Mouse (Mus musculus) heart, embryonic 16.5 days (tissue): ENCODE measurements around the gene Itgb1bp2. TPM values are rescaled to one million over a fixed set of nuclear protein-coding genes. Genes with fewer than 3 reads are reported as not detected.
A peak's percentile ranks its signal among the peaks of the same experiment; 100 is the strongest.
"Not testable (repeated sequence)": the region's sequence is repeated elsewhere in the genome, so short reads cannot be mapped to it uniquely, and the experiment has no call there.

ENCODE experiments used
- ATAC-seq: fragments of 200-750 bp; cut with Nextera tagmentation; replicated peaks from 2 replicates; pipeline ENCODE4 v1.8.0; 2017; ENCODE audit warnings: moderate number of reproducible peaks; ENCODE audit not compliant: insufficient read depth, low FRiP score; ENCODE audit errors: extremely low read depth
- H3K27ac ChIP-seq: fragments of 300-500 bp; sonication (generic); 2 replicates; pipeline ENCODE4 v1.5.1; 2014; ENCODE audit warnings: mild to moderate bottlenecking, low read length, control low read depth, moderate library complexity
- H3K27me3 ChIP-seq: fragments of 300-500 bp; sonication (generic); 2 replicates; pipeline ENCODE4 v1.6.1; 2014; ENCODE audit warnings: low read length, mixed read lengths; ENCODE audit not compliant: control insufficient read depth, insufficient read depth
- H3K36me3 ChIP-seq: fragments of 300-500 bp; sonication (generic); 2 replicates; pipeline ENCODE4 v1.6.1; 2014; ENCODE audit not compliant: control insufficient read depth, insufficient read depth
- H3K4me1 ChIP-seq: fragments of 300-500 bp; sonication (generic); 2 replicates; pipeline ENCODE4 v1.6.1; 2014; ENCODE audit warnings: low read length, mixed read lengths; ENCODE audit not compliant: control insufficient read depth, insufficient read depth
- H3K4me2 ChIP-seq: fragments of 300-500 bp; sonication (generic); 2 replicates; pipeline ENCODE4 v1.6.1; 2014; ENCODE audit warnings: low read depth, mild to moderate bottlenecking, control low read depth, low read length
- H3K4me3 ChIP-seq: fragments of 300-500 bp; sonication (generic); 2 replicates; pipeline ENCODE4 v1.5.1; 2014; ENCODE audit warnings: mild to moderate bottlenecking, control low read depth, low read length
- H3K9ac ChIP-seq: fragments of 300-500 bp; sonication (generic); 2 replicates; pipeline ENCODE4 v1.6.1; 2014; ENCODE audit warnings: low read length, control low read depth
- H3K9me3 ChIP-seq: fragments of 300-500 bp; sonication (generic); replicated peaks from 2 replicates; pipeline ENCODE4 v1.6.1; 2016; ENCODE audit warnings: low read length; ENCODE audit not compliant: control insufficient read depth
- WGBS: fragments of 180-500 bp; shearing (Covaris S2); extraction: QIAGEN DNeasy Blood & Tissue Kit; methylation state at CpG from one replicate; pipeline ENCODE4 v1.1.7; 2014; 5-methylcytosine and 5-hydroxymethylcytosine counted together
- polyA plus RNA-seq: library from polyadenylated mRNA; unstranded; fragments of >200 nt; fragmentation: Nextera tagmentation; extraction: Ambion mirVana; gene quantifications from 2 replicates; pipeline ENCODE4 v1.2.1, GENCODE M21; 2015

Gene Itgb1bp2
- polyA plus RNA-seq, 1 experiment from 2014 or later, result 105 TPM

DNA sequence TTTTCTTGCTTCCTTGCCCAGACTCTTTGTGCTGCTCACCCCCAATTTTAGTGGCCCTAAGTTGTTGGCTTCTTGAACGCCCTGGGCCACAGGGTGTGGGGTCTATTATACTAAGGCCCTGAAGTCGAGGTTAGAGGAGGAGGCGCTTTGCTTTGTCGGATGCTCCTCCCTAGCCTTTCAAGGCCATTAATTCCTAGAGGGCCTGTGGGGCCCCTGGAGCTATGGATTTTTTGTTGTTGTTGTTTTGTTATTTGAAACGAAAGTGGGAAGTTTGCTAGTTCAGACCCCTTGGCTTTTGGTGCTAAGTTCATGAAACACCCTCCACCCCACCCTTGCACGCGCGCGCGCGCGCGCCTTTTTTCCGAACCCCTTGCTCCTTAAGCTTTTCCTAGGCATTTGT lies 18.9 kb upstream of the Itgb1bp2 start:
- Histone ChIP-seq H3K4me3 (peak overlapping the region; percentile 65), H3K4me2 (peak overlapping the region; percentile 58), H3K9me3 (no peaks in the 10 kb centered on the region), H3K9ac (peak overlapping the region; percentile 89), H3K4me1 (no peaks in the 10 kb centered on the region; the same call in 1 of the 2 replicates), H3K27me3 (no peaks in the 10 kb centered on the region), H3K27ac (peak overlapping the region; percentile 94), H3K36me3 (peaks cover 5% of the 10 kb centered on the region; the same call in 1 of the 2 replicates)
- ATAC-seq, result peak; percentile 50
- 20% methylated on average over 14 of the region's 14 CpGs for WGBS

DNA sequence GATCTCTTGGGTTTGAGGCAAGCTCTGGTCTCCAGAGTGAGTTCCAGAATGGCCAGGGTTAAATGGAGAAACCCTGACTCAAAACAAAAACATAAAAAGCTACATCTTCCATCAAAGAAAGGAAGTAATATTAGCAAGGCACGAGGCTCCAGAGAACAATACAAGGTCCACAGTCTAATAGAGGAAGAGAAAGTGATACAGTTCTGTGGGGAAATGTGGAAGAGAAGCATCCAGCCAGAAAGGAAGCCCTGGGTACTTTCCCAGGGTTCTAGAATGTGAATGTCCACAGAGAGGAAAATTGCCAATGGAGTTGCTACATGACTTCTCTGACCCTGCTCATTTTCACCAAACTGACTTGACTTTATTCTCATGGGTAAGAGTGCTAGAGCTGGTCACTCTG lies 2.3 kb downstream of the Itgb1bp2 start:
- Histone ChIP-seq H3K36me3 (peaks cover 8% of the 10 kb centered on the region), H3K27me3 (no peaks in the 10 kb centered on the region), H3K4me2 (no peak overlapping the region), H3K9ac (no peak overlapping the region), H3K27ac (no peak overlapping the region), H3K4me3 (no peak overlapping the region), H3K9me3 (no peaks in the 10 kb centered on the region), H3K4me1 (0 out of 2 replicates have a peak, but pooled peaks cover 2% of the 10 kb centered on the region)
- WGBS, result 58% methylated on average over 1 of the region's 1 CpGs
- ATAC-seq, result no peak

- no peak overlapping the region for H3K4me2 ChIP-seq
- 72% methylated on average over 3 of the region's 3 CpGs for WGBS
- H3K36me3 ChIP-seq, result 0 out of 2 replicates have a peak, but pooled peaks cover 4% of the 10 kb centered on the region
- no peak overlapping the region for H3K9ac ChIP-seq
- H3K4me1 ChIP-seq, result 0 out of 2 replicates have a peak, but pooled peaks cover 2% of the 10 kb centered on the region
- no peaks in the 10 kb centered on the region for H3K9me3 ChIP-seq
- H3K27ac ChIP-seq, result no peak overlapping the region
- H3K4me3 ChIP-seq, result no peak overlapping the region
- H3K27me3 ChIP-seq, result no peaks in the 10 kb centered on the region
- no peak for ATAC-seq
These were observed 2.7 kb downstream of the Itgb1bp2 start for GRCm38 (mm10) chrX:101451591-101451990.

GRCm38 (mm10) chrX:101472202-101472601 lies 23.3 kb downstream of the Itgb1bp2 start:
- Histone ChIP-seq H3K27me3 (no peaks in the 10 kb centered on the region), H3K4me3 (no peak overlapping the region), H3K36me3 (no peaks in the 10 kb centered on the region), H3K27ac (no peak overlapping the region), H3K4me1 (no peaks in the 10 kb centered on the region), H3K9ac (no peak overlapping the region), H3K9me3 (no peaks in the 10 kb centered on the region), H3K4me2 (no peak overlapping the region)
- WGBS, result 87% methylated on average over 4 of the region's 4 CpGs
- ATAC-seq, result no peak

- Histone ChIP-seq H3K27me3 (no peaks in the 10 kb centered on the region), H3K4me3 (no peak overlapping the region), H3K9me3 (no peaks in the 10 kb centered on the region), H3K36me3 (no peaks in the 10 kb centered on the region), H3K4me2 (no peak overlapping the region), H3K27ac (no peak overlapping the region), H3K4me1 (no peaks in the 10 kb centered on the region), H3K9ac (no peak overlapping the region)
- no peak for ATAC-seq
- WGBS, result 72% methylated on average over 6 of the region's 6 CpGs
These were observed 32.9 kb downstream of the Itgb1bp2 start for GRCm38 (mm10) chrX:101481604-101482350.

DNA sequence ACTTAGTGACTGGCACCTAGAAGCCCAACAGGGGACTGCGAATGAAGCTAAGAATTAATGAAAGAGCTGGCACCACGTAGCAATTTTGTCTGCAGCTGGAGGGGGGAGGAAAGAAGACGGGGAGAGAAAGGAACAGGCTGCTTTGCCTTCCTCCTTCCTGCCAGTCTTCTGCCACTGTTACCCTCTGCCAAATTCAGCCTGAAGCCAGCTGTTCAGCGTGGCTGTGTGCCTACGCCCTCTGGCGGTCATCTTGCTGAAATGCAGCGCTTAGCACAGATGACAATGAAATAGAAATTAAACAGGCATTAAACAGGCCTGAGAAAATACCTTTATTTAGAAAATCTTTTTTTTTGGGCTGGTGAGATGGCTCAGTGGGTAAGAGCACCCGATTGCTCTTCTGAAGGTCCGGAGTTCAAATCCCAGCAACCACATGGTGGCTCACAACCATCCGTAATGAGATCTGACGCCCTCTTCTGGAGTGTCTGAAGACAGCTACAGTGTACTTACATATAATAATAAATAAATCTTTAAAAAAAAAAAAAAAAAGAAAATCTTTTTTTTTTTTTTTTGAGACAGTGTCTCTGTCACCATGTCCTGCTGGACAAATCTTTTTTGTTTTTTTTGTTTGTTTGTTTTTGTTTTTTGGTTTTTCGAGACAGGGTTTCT lies 37.7 kb downstream of the Itgb1bp2 start:
- not testable (repeated sequence) for ATAC-seq, H3K36me3 ChIP-seq

More for the DNA sequence above, 37.7 kb downstream of the Itgb1bp2 start:
- H3K27ac ChIP-seq, H3K9ac ChIP-seq, H3K4me1 ChIP-seq, H3K27me3 ChIP-seq, H3K9me3 ChIP-seq, H3K4me2 ChIP-seq, H3K4me3 ChIP-seq: not testable (repeated sequence)
- WGBS, result 22% methylated on average over 10 of the region's 12 CpGs

Other genes starting within 250 kb of the Itgb1bp2 start
- 38.8 and 47.8 TPM in 2 replicates for gene Snx12, start 226.5 kb upstream of the Itgb1bp2 start, polyA plus RNA-seq
- gene Foxo4, start 194.6 kb upstream of the Itgb1bp2 start, polyA plus RNA-seq, result 1.7 TPM in 2 replicates
- 0.33 TPM in 1 of 2 replicates, not detected in the other for gene Gm614, start 185.1 kb upstream of the Itgb1bp2 start, polyA plus RNA-seq
- gene Il2rg, start 180.8 kb upstream of the Itgb1bp2 start, polyA plus RNA-seq, result 28.9 and 43.8 TPM in 2 replicates
- gene Gm20489, start 180.1 kb upstream of the Itgb1bp2 start, polyA plus RNA-seq, result not detected in 2 replicates
- gene Med12, start 175.1 kb upstream of the Itgb1bp2 start, polyA plus RNA-seq, result 18.9 and 25.2 TPM in 2 replicates
- gene Nlgn3, start 149.9 kb upstream of the Itgb1bp2 start, polyA plus RNA-seq, result 1.9 and 2.0 TPM in 2 replicates
- gene Gjb1, start 72.7 kb upstream of the Itgb1bp2 start, polyA plus RNA-seq, result 0.10 and 0.60 TPM in 2 replicates
- gene Zmym3, start 28.2 kb upstream of the Itgb1bp2 start, polyA plus RNA-seq, result 23.5 and 25.6 TPM in 2 replicates
- gene Nono, start 19.8 kb upstream of the Itgb1bp2 start, polyA plus RNA-seq, result 237 and 264 TPM in 2 replicates
- gene Taf1, start 83.6 kb downstream of the Itgb1bp2 start, polyA plus RNA-seq, result 6.2 and 8.0 TPM in 2 replicates
- 107 and 110 TPM in 2 replicates for gene Ogt, start 191.0 kb downstream of the Itgb1bp2 start, polyA plus RNA-seq